Mouse (Mus musculus): ENCODE results near the gene Isoc2a.
A peak's percentile ranks its signal among the peaks of the same experiment; 100 is the strongest.
"Not testable (repeated sequence)": the region's sequence is repeated elsewhere in the genome, so short reads cannot be mapped to it uniquely, and the experiment has no call there.

The Isoc2a gene

DNA sequence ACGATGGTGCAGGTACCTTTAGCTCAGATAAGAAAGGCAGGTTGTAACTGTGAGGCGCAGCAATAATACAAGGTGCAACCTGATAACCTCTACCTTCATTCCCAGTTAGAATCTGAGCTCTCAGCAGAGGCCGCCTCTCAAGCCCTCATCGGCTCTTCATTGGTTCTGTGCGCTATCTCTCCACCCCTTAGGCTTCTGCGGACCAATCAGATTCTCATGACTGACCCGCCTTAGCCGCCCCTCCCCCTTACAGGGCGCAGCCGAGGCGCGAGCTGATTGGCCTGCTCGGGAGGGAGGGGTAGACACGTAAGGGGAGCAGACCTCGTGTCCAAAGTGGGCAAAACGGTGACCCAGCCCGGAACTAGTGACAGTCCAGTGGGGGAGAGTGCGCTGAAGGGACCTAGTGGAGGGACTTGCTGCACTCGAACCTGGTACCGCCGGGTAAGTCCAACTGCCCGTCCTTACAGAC is at the start of gene Isoc2a:
Gene Isoc2a, plus strand, starts transcription at position 401 of the 469 bp plus-strand sequence.
- DNase-seq (ENCODE audit: low spot score) = peak; percentile 83

DNA sequence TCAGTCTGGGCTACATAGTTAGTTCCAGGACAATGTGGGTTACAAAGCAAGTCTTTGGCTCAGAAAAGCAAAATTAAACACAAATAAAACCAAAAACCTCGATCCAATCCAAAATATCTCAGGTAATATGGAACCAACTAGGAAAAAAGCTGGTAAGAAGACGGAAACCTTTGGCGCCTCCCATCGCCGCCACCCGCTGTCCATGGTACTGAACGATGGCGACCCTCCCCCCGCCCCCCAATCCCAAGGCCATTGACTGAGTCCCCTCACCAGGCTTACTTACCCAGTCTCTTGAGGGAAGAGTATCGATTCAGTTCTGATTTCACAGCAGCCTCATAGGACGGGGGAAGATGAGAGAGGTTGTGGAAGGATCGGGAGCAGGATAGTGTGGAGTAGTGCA is 46.5 kb upstream of the Isoc2a start:
- no peak for DNase-seq (ENCODE audit: low spot score)

DNA sequence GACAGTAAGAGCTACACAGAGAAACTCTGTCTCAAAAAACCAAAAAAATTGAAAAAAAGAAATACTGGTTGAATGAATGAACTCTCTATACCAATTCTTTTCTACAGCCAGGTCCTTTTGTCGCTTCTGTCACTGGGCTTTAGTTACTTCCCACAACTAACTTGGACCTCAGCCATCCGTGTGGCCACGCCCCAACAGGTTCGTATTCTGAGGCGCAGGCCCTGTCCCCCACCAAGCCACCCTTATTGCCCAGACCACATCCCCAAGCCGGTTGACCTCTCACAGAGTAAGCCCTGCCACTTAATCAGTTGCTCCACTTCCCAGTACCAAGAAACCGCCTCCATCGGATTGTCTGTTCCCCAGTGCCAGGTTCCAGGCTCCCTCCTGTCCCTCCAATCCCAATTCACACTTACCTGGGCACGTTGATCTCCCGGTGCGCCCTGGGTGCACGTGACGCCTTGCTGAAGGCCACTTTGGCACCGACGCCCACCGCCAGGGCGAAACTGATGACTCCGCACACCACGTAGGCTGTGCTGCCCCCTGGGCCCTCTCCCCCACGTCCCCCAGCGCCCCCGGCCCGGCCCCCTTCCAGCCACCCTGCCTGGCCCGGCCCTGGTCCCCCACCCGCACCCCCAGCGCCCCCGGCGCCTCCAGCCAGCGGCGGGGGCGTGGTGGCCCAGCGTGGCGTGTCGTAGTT is 41.2 kb upstream of the Isoc2a start:
- DNase-seq (ENCODE audit: low spot score) = no peak

DNA sequence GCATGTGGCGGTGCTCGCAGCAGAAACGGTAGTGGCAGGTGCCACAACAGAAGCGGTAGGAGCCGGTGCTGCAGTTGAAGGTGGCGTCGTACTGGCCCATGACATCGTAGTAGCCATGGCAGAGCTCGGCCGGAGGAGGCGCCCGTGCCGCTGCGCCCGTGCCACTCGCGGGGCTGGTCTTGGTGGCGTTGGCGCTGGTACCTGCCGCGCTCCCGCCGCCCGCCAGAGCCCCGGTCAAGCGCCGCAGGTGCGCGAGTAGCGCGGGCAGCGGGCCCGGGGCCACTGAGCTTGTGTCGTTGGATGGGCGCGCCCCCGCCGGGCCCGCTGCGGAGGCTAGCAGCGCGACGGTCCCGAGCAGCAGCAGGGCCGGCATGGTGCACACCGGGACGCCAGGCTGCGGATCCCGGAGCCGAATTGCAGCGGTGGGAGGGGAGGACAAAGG is 40.6 kb upstream of the Isoc2a start:
- DNase-seq (ENCODE audit: low spot score) = peak; percentile 25

DNA sequence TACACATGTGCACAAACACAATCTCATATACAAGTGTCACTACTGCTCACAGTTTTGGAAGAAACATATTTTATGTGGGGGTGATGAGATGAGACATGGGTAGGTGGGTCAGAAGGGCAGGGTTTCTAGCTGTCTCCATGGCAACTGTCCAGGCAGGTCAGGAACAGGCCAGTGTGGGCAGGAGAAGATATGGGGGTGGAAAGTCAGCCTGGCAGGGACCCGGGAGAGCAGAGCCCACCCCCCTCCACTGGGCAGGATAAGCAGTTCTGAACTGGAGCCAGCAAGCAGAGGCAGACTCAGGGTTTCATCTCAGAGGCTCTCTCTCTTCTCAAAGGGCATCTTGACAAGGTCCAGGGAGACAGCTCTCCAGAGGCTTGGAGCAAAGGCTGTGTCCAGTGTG is 39.3 kb upstream of the Isoc2a start:
- no peak for DNase-seq (ENCODE audit: low spot score)

DNA sequence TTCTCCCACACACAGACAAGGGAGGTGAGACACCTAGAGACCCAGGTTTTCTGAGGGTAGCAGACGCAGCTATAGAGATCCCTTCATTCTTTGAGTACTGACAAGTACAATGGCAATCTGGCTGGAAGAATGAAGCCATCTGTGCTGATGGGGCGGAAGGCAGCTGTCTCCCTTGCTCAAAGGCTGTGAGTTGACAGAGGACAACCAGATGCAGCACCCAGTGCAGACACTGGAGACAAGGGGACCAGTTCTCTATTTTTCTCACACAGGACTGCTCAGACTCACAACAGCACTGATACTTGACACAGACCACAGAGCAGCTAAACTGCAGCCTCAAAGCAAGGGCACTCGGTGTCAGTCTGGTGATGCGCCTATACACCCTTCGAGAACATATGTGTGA is 34.9 kb upstream of the Isoc2a start:
- no peak for DNase-seq (ENCODE audit: low spot score)

DNA sequence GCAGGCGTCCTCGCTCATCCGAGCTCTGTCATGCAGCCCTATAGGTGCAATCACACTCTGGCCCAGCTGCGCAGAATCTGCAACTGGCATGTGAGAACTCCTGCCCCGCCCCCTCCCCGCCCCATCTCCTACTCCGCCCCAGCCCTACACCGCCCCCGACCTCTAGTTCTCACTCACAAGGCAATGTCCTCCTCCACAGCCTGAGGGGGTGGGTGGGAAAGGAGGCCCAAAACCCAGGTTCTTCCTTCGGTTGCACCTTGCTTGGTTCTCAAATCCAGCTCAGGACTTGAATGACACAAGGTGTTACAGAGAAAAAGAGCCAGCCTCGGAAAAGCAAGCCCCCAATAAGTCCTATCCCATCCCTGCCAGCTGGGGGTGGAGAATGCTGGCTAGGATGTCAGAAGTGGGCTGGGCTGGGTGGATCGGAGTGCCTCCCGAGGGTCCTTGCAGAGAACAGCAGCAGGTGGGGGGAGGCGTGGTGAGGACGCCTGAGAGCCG is 34.3 kb upstream of the Isoc2a start:
- no peak for DNase-seq (ENCODE audit: low spot score)

DNA sequence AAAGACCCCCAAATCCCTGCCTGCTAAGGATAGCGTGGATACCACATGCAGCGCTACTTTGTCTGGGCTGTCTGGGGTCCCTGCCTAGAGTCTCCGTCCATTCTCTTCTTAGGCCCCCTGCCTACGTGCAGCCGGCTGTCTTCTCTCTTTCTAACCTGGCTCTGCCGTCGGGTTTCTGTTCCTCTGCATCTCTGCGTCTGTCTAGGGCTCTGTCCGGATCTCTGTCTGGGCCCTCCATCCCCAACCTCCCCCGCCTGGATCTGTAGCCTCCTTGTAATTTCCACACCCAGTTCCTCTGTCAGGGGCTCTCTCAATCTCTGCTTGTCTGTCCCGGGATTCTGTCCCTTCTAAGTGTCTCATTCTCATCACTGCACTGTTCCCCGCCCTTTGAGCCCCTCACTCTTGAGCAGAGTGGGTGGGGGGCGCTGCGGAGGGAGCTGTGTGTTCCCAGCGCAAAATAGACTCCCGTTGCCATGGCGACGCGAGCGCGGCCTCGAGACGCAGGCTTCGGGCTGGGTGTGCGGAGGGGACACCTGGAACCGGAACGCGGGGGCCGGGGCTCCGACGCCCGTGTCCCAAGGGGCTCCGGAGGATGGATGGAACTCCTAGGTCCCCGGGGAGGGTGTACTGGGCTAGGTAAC is 33.2 kb upstream of the Isoc2a start:
- DNase-seq (ENCODE audit: low spot score) = no peak

DNA sequence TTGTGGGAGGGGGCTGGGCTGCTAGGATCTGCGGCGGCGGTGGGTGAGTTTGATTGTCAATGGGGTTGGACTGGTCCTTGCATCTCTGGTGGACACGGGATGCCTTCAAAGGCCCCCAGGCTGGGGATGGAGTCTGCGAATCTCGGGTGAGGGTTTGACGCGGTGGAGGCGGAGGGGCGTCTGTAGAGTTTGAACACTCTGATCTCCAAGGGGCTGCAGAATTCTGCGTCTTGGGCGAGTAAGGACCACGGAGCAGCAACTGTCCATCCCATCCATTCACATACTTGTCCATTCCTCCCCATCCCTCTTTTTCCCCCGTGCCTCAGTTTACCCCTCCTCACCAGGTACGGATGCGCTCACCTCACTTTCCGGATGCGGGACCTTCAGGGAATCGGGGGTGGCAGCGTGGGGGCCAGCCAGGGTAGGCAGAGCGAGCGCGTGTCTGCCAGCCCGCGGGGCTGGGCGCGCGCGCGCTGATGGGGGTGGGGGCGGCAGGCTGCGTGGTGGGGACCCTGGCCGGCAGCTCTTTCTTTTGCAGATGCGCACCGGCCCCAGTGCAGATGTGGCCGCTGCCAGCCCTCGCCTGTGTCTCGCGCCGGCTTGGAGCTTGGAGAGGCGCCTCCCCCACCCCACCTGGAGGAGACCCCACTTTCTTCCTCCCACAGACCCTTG is 32.6 kb upstream of the Isoc2a start, which contains the start of gene Shisa7:
Gene Shisa7, minus strand, starts transcription at position 452 of the 672 bp plus-strand sequence.
- no peak for DNase-seq (ENCODE audit: low spot score)

DNA sequence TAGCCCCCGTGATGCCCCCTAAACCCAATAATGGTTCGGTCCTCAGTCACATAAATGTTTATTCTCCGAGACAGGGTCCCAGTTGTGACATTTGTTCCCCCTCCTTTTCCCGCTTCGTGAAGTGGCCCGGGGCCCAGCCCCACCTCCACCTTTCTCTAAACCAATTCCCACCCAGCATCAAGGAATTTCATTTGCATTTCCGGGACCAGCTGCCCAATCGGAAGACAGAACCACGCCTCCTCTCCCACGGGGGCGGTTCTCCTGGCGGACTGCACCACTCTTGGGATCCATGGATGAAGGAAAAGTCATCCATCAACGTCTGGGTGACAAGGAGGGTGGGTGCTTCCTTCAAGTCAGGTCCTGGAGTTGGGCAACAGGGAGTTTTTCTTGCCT is 32.0 kb upstream of the Isoc2a start:
- DNase-seq (ENCODE audit: low spot score) = no peak

DNA sequence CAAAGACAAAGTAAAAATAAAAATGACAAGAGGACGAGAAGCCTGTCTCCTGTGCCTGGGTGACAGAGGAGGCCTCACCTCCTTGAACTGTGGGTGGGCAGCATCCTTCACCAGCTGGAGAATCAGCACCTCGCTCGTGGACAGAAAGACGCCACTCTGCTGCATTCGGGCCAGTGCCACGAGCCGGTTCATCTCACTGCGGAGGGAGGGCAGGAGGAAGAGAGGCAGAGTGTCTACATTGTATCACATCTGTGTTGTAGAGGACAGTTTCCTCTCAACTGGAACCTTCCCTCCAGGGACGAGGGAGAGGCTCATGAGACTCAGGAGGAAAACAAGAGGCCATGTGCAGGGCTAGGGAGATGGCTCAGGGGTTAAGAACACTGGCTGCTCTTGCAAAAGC is 27.6 kb upstream of the Isoc2a start:
- no peak for DNase-seq (ENCODE audit: low spot score)

DNA sequence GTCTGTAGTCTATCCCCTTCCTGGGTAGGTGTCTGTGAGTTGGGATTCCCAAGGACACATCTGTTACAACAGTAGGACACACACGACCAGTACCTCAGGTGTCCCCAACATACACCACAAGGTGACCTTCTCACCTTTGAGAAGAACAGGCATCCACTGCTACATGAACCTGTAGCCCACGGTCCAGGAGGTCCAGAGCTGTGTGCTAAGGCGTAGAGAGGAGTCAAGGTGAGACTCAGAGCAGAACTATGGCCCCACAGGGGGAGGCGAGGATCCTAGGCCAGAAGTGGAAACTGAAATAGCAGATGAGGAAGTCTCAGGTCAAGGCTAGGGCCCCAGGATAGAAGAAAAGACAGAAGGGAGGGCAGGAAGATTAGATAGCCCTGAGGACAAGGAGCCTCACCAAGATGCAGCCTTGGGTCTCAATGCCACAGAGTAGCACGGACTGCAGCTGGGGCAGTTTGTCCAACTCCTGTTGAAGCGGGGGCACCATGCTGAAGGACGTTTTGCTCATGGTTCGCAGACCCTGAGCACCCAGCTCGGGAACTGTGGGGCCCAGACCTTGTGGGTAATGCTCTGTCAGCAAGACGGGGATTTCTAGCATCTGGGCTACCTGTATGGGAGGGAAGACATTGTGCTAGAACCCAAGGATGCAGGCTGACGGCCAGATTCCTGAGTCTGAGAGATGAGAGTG is 26.2 kb upstream of the Isoc2a start:
- DNase-seq (ENCODE audit: low spot score) = no peak

DNA sequence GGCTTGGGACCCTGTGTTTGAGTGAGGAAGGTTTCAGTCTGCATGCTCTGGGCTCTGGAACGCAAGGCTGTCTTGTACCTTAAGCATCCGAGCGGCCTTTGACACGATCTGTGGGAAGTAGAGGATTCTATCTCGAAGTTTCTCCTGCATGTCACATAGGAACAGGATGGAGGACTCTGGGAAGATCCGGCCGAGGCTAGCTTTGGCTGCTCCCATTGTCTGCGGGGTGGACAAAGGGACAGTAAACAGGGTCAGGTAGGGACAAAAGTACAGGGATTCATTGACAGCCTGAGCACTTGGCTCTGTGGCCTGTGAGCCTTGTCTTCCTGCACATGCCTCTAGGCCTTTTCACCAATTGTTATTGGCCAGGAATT is 25.7 kb upstream of the Isoc2a start:
- DNase-seq (ENCODE audit: low spot score) = no peak

DNA sequence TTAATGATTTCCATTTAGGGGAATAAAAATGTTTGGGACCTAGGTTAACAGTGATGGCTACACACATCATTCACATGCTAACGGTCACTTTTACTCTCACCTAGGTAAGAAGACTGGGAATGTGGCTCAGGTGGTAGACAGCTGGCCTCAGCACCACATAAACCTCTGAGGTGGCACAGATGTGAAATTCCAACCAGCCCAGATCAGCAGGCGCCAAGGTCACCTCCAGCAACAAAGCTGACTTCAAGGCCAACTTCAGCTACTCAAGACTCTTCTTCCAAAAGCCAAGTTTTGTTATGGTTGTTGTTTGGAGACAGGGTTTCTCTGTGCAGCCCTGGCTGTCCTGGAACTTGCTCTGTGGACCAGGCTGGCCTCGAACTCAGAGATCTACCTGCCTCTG is 23.3 kb upstream of the Isoc2a start:
- DNase-seq (ENCODE audit: low spot score) = no peak

DNA sequence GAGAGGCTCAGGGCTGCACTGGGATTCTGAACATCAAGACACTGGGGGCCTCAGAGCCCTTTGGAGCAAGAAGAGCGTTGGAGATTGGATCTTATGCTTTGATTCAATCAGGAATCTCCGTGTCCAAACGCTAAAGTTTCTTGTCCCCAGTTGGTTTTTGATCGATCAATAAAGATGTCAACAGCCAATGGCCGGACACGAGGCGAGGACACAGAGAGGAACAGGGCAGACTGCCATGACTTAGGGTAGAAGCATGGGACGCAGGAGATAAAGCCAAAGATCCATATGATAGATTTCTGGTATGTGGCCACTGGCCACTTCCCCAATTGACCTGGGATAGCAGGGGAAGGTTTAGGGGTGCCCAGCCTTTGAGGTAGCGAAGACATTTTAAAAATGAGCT is 20.4 kb upstream of the Isoc2a start:
- no peak for DNase-seq (ENCODE audit: low spot score)

DNA sequence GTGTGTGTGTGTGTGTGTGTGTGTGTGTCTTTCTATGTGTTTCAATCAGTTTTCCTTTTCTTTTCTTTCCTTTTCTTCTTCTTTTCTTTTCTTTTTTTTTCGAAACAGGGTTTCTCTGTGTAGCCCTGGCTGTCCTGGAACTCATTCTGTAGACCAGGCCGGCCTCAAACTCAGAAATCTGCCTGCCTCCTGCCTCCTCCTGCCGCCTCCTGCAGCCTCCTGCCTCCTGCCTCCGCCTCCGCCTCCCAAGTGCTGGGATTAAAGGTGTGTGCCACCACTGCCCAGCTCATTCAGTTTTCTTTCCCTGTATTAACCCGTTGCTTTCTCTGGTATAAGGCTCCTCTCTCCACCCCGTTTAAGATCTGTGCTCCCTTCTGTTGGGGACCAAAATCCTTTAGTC is 19.6 kb upstream of the Isoc2a start:
- DNase-seq (ENCODE audit: low spot score) = no peak

DNA sequence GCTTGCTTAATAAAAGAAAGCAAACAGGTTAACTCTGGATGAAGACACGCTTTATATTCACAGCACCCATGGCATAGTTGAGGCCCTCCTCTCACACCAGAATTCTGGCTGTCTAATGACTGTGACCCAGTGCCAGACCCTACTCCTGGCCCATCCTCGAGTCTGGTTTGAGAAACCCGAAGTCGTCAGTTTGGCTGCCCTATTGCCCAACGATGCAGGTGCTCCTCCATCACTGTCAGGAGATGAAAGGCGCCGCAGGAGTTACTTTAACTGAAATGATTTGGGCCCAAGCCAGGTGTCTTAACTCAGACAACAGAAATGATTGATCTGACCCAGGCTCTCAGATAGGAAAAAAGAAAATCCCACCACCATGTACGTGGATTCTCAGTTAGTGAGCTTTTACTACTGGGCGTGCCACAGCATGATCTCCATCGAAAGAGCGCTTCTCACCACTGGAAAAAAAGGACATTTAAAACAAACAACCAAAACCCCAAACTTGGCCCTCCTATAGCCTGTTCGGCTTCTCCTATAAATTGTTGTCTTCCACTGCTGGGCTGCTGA is 17.5 kb upstream of the Isoc2a start:
- DNase-seq (ENCODE audit: low spot score) = no peak

DNA sequence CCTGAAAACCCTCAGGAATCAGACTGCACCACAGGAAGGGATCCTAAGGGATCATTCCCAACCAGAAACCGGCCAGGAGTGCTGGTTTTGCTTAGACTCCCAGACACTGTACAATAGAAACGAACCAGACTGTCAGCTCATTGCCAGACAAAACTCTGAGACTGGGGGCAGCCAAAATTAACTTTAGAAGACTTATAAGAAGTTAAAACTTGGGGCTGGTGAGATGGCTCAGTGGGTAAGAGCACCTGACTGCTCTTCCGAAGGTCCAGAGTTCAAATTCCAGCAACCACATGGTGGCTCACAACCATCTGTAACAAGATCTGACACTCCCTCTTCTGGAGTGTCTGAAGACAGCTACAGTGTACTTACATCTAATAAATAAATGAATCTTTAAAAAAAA is 16.0 kb upstream of the Isoc2a start:
- not testable (repeated sequence) for DNase-seq (ENCODE audit: low spot score)

DNA sequence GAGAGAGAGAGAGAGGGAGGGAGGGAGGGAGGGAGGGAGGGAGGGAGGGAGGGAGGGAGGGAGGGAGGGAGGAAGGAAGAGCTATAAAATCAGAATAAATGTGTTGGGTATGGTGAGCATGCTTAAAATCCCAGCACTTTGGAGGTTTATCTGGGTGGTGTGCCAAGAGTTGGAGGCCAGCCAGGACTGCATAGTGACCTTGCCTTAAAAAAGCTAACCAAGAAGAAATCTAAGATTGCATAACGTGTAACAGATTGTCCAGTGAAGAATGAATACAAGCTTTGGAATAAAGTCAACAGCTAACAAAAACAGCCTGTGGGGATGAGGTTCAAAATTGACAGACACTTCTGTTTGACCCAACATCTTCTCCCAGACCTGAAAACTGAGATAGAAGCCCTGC is 13.9 kb upstream of the Isoc2a start:
- no peak for DNase-seq (ENCODE audit: low spot score)

DNA sequence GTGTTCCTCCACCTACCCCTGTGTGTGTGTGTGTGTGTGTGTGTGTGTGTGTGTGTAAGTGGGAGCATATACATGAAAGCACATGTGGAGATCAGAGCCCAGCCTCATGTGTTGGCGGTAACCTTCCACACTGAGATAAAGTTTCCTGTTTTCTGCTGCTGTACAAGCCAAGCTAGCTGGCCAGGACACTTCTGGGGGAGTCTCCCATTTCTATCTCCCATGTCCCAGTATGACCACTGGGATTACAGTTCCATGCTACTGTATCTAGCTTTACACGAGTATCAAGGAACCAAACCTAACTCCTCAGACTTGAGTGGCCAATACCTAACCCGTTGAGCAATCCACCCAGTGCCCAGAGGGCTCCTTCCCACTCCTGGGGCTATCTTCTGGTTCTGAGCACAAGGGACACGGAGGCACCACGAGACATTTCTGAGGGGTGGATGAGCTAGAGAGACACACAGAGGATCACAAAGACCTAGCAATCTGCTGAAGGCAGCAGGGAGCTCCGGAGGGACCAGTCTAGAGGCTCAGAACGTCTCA is 13.3 kb upstream of the Isoc2a start:
- DNase-seq (ENCODE audit: low spot score) = no peak

DNA sequence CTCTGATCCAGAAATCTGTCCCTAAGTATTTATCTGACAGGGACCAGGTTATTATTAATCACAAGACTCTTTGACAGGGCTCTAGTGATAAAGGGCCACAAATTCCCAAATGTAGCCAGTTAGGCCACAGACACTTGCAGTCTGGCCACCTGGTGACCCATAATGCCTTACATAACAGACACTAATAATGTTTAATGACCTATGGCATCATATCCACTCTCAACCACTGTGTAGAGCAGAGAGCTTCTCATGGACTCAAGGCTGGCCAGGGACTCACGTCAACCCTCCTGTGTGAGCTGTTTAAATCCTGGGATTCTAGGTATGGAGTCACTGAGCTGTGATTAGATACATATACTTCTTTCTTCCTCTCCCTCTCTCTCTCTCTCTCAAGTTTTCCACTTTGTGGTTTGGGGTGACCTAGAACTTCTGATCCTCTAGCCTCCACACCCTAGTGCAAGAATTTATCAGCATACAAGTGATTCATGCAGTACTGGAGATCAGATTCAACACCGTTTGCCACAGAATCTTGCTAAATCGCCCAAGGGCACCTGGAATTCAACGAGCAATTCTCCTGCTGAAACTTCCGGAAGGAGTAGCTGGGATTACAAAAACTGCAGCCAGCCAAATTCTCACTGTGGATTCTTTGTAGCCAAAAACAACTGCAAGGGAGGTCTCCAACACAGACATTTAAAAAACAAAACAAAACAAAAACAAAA is 12.7 kb upstream of the Isoc2a start:
- no peak for DNase-seq (ENCODE audit: low spot score)

All from spleen, adult 12 weeks (tissue).